Mouse (Mus musculus): Measurements from ENCODE around the gene Sgcd. TPM values are rescaled to one million over a fixed set of nuclear protein-coding genes. Genes with fewer than 3 reads are reported as not detected.
A peak's percentile ranks its signal among the peaks of the same experiment; 100 is the strongest.

Sgcd gene
- total and polyA plus RNA-seq, 2 experiments from 2014 or later = 4.6 to 51.3 TPM

- no peak overlapping the region for H3K27ac ChIP-seq (ENCODE audit: low read depth, low read length)
- ATAC-seq (ENCODE audit: low FRiP score) (no peak), DNase-seq (ENCODE audit: low spot score) (no peak)
- no peaks in the 10 kb centered on the region for H3K9me3 ChIP-seq (ENCODE audit: low read length)
- H3K36me3 ChIP-seq (ENCODE audit: insufficient read depth, low read length) = no peaks in the 10 kb centered on the region
- 84% methylated on average over 3 of the region's 3 CpGs for WGBS
- no peak overlapping the region for H3K9ac ChIP-seq (replicated peaks; ENCODE audit: low read length, poor library complexity, severe bottlenecking)
- H3K4me1 ChIP-seq (ENCODE audit: insufficient read depth, low read length) = no peaks in the 10 kb centered on the region
- H3K4me3 ChIP-seq (ENCODE audit: low read depth, low read length) = no peak overlapping the region
- no peak for TF ChIP-seq CTCF (IDR thresholded peaks at IDR 0.05)
- H3K27me3 ChIP-seq (ENCODE audit: insufficient read depth, low read length) = no peaks in the 10 kb centered on the region
- H3K4me2 ChIP-seq (ENCODE audit: low read depth, low read length, poor library complexity, severe bottlenecking) = no peak overlapping the region
Measured at GRCm38 (mm10) chr11:47130432-47130831, 858.3 kb downstream of the Sgcd start.

GRCm38 (mm10) chr11:47129992-47130391, 858.8 kb downstream of the Sgcd start:
- ATAC-seq (ENCODE audit: low FRiP score) = no peak
- 76% methylated on average over 7 of the region's 7 CpGs for WGBS
- H3K27ac ChIP-seq (ENCODE audit: low read depth, low read length) = no peak overlapping the region
- no peaks in the 10 kb centered on the region for H3K27me3 ChIP-seq (ENCODE audit: insufficient read depth, low read length)
- H3K36me3 ChIP-seq (ENCODE audit: insufficient read depth, low read length) = no peaks in the 10 kb centered on the region
- no peak for TF ChIP-seq CTCF (IDR thresholded peaks at IDR 0.05)
- H3K9ac ChIP-seq (replicated peaks; ENCODE audit: low read length, poor library complexity, severe bottlenecking) = no peak overlapping the region
- no peak for DNase-seq (ENCODE audit: low spot score)
- no peaks in the 10 kb centered on the region for H3K4me1 ChIP-seq (ENCODE audit: insufficient read depth, low read length)
- H3K4me2 ChIP-seq (ENCODE audit: low read depth, low read length, poor library complexity, severe bottlenecking) = no peak overlapping the region
- no peak overlapping the region for H3K4me3 ChIP-seq (ENCODE audit: low read depth, low read length)
- no peaks in the 10 kb centered on the region for H3K9me3 ChIP-seq (ENCODE audit: low read length)

- H3K36me3 ChIP-seq (ENCODE audit: insufficient read depth, low read length) = no peaks in the 10 kb centered on the region
- TF ChIP-seq CTCF (IDR thresholded peaks at IDR 0.05) = no peak
- ATAC-seq (ENCODE audit: low FRiP score) (no peak), DNase-seq (ENCODE audit: low spot score) (no peak)
- WGBS = 91% methylated on average over 1 of the region's 1 CpGs
- H3K9ac ChIP-seq (replicated peaks; ENCODE audit: low read length, poor library complexity, severe bottlenecking) = no peak overlapping the region
- H3K27me3 ChIP-seq (ENCODE audit: insufficient read depth, low read length) = no peaks in the 10 kb centered on the region
- H3K4me2 ChIP-seq (ENCODE audit: low read depth, low read length, poor library complexity, severe bottlenecking) = no peak overlapping the region
- no peak overlapping the region for H3K4me3 ChIP-seq (ENCODE audit: low read depth, low read length)
- H3K27ac ChIP-seq (ENCODE audit: low read depth, low read length) = no peak overlapping the region
- H3K9me3 ChIP-seq (ENCODE audit: low read length) = no peaks in the 10 kb centered on the region
- H3K4me1 ChIP-seq (ENCODE audit: insufficient read depth, low read length) = no peaks in the 10 kb centered on the region
Measured at GRCm38 (mm10) chr11:47129166-47129565, 859.6 kb downstream of the Sgcd start.

GRCm38 (mm10) chr11:47128331-47128730, 860.4 kb downstream of the Sgcd start:
- Histone ChIP-seq H3K4me3 (ENCODE audit: low read depth, low read length) (no peak overlapping the region), H3K36me3 (ENCODE audit: insufficient read depth, low read length) (no peaks in the 10 kb centered on the region), H3K9ac (replicated peaks; ENCODE audit: low read length, poor library complexity, severe bottlenecking) (no peak overlapping the region), H3K4me2 (ENCODE audit: low read depth, low read length, poor library complexity, severe bottlenecking) (no peak overlapping the region), H3K27me3 (ENCODE audit: insufficient read depth, low read length) (no peaks in the 10 kb centered on the region), H3K27ac (ENCODE audit: low read depth, low read length) (no peak overlapping the region), H3K9me3 (ENCODE audit: low read length) (no peaks in the 10 kb centered on the region), H3K4me1 (ENCODE audit: insufficient read depth, low read length) (no peaks in the 10 kb centered on the region)
- no peak for TF ChIP-seq CTCF (IDR thresholded peaks at IDR 0.05)
- WGBS = 74% methylated on average over 3 of the region's 3 CpGs
- DNase-seq (ENCODE audit: low spot score) = peak; percentile 44
- ATAC-seq (ENCODE audit: low FRiP score) = no peak

- no peaks in the 10 kb centered on the region for H3K4me1 ChIP-seq (ENCODE audit: insufficient read depth, low read length)
- H3K9me3 ChIP-seq (ENCODE audit: low read length) = no peaks in the 10 kb centered on the region
- 91% methylated on average over 1 of the region's 1 CpGs for WGBS
- H3K4me2 ChIP-seq (ENCODE audit: low read depth, low read length, poor library complexity, severe bottlenecking) = no peak overlapping the region
- no peak overlapping the region for H3K4me3 ChIP-seq (ENCODE audit: low read depth, low read length)
- TF ChIP-seq CTCF (IDR thresholded peaks at IDR 0.05) = no peak
- no peak for DNase-seq (ENCODE audit: low spot score)
- H3K36me3 ChIP-seq (ENCODE audit: insufficient read depth, low read length) = no peaks in the 10 kb centered on the region
- no peaks in the 10 kb centered on the region for H3K27me3 ChIP-seq (ENCODE audit: insufficient read depth, low read length)
- H3K27ac ChIP-seq (ENCODE audit: low read depth, low read length) = no peak overlapping the region
- H3K9ac ChIP-seq (replicated peaks; ENCODE audit: low read length, poor library complexity, severe bottlenecking) = no peak overlapping the region
- no peak for ATAC-seq (ENCODE audit: low FRiP score)
Measured at GRCm38 (mm10) chr11:47120874-47121273, 867.9 kb downstream of the Sgcd start.

GRCm38 (mm10) chr11:47117896-47118295, 870.9 kb downstream of the Sgcd start:
- H3K9ac ChIP-seq (replicated peaks; ENCODE audit: low read length, poor library complexity, severe bottlenecking) = no peak overlapping the region
- 26% methylated on average over 2 of the region's 2 CpGs for WGBS

More at GRCm38 (mm10) chr11:47117896-47118295, 870.9 kb downstream of the Sgcd start:
- H3K9me3 ChIP-seq (ENCODE audit: low read length) = no peaks in the 10 kb centered on the region
- no peak for TF ChIP-seq CTCF (IDR thresholded peaks at IDR 0.05)
- no peaks in the 10 kb centered on the region for H3K4me1 ChIP-seq (ENCODE audit: insufficient read depth, low read length)
- no peak overlapping the region for H3K4me3 ChIP-seq (ENCODE audit: low read depth, low read length)
- no peaks in the 10 kb centered on the region for H3K27me3 ChIP-seq (ENCODE audit: insufficient read depth, low read length)
- no peak overlapping the region for H3K4me2 ChIP-seq (ENCODE audit: low read depth, low read length, poor library complexity, severe bottlenecking)
- ATAC-seq (ENCODE audit: low FRiP score) = no peak
- no peak for DNase-seq (ENCODE audit: low spot score)
- H3K27ac ChIP-seq (ENCODE audit: low read depth, low read length) = no peak overlapping the region
- H3K36me3 ChIP-seq (ENCODE audit: insufficient read depth, low read length) = no peaks in the 10 kb centered on the region
